Mouse (Mus musculus) c-Kit-negative CD71-positive TER-119-positive erythroid progenitor cells, embryonic 14.5 days (primary cell): ENCODE measurements around the gene Bysl.

Source experiments
- DNase-seq: peaks from one replicate; pipeline ENCODE4 v3.0.0-alpha.2; 2013; ENCODE audit warnings: low read depth, low spot score

Bysl gene

DNA sequence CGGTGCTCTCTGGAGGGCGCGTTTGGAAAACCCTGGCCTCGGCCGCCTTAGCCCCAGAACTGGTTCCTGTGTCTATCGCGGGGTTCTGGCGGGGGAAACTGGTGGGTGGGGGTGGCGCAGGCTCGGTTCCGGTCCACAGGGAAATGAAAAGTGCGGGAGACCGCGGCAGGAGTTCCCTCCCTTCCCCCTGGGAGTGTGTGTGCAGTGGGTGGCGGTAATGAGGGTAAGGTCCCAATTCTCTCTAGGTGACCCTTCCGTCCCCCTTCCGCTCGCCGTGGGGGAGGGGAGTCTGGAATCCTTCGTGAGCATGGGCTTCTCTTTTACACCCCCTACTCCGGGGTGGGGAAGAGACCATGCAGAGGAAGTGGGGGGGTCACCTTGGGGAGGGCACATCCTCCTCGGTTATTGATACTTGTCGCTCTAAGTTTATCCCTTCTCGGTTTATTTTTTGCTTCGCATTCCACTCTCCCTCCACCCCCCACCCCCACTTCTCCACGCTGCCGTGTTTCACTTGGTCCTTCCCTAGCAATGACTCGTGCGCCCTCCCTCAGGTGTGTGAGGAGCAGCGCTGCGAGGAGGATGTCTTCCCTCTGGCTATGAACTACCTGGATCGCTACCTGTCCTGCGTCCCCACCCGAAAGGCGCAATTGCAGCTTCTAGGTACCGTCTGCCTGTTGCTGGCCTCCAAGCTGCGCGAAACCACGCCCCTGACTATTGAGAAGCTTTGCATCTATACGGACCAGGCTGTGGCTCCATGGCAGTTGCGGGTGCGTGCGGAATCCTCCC is 16.9 kb downstream of the Bysl start:
- no peak for DNase-seq

DNA sequence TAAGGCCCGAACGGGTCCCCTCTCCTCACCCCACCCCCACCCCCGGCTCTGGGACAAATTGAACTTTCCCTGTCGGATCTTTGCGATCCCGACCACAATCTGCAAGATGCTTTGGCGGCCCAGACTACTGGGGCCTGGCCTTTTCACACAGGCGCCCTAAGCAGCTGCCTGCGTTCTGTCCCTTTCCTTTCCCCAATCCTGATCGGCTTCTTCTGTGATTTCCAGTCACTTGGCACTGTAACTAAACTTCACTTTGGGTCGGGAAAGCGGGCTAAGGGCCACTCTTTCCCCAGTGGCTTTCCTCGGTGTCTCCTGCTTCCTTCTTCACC is 17.5 kb downstream of the Bysl start:
- DNase-seq: no peak

DNA sequence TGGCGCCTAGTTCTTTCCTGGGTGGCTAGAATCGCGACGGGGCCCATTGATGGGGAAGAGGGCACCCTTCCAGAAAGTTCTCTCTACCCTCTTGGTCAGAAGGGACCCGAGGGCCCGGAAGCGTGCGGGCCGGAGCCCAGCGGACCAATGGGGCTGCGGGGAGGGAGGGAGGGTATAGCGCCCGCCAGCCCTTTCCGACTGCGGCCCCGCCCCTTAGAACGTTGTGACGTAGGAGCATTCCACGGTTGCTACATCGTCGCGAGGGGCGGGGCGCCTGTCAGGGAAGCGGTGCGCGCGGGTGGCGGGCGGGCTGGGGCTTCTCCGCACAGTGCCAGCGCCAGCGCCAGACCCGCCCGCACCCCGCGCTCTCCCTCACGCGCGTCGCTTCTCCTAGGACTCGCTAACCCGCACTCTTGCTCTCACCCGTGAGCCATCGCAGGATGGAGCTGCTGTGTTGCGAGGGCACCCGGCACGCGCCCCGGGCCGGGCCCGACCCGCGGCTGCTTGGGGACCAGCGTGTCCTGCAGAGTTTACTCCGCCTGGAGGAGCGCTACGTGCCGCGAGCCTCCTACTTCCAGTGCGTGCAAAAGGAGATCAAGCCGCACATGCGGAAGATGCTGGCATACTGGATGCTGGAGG is 18.0 kb downstream of the Bysl start:
- DNase-seq: peak; percentile 95

DNA sequence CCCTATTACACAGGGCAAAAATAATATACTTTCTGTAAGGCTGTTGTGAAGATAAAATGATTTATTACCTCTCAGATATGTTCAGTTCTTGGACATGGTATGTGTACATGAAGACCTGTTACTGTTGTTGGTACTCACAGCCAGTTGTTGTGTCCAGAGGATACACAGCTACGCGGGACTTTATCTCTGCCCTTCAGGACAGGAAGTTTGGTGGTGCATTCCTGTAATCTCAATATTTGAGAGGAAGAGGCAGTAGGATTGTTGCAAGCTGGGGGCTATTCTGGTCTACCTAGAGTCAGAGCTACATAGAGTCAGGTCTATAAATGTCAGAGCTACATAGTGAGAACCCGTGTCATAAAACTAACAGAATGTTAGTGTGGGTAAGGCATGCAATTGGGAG is 20.2 kb downstream of the Bysl start:
- no peak for DNase-seq

DNA sequence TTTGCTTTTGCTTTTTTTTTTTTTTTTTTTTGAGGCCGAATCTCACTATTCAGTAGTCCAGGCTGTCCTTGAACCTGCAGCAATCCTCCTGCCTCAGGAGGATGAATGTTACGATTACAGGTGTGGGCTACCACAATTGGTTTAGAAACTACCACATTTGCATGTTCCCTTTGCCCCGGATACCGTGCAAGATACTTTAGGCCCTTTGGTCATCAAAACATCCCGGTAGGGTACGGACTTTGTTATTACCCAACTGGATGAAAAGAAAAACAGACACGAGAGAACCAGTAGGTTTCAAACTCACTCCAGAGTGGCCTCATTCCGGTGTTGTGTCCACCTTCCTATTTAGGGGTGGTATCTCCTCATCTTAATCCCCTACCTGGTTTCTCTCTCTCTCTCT is 22.8 kb downstream of the Bysl start:
- DNase-seq: no peak

DNA sequence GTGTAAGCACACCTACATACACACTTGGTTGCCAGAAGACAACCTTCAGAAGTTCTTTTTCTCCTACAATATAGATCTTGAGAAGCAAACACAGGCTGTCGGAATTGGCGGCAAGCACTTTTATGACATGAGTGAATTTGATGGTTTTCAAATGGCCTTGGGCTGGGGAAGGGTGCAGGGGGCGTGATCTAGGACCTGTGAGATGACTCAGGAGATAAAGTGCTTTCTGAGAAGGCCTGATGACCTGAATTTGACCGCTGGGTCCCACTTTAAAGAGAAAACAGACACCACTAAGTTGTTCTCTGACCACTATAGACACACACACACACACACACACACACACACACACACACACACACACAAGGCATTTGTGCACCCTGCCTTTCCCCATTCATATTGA is 30.3 kb downstream of the Bysl start:
- no peak for DNase-seq

DNA sequence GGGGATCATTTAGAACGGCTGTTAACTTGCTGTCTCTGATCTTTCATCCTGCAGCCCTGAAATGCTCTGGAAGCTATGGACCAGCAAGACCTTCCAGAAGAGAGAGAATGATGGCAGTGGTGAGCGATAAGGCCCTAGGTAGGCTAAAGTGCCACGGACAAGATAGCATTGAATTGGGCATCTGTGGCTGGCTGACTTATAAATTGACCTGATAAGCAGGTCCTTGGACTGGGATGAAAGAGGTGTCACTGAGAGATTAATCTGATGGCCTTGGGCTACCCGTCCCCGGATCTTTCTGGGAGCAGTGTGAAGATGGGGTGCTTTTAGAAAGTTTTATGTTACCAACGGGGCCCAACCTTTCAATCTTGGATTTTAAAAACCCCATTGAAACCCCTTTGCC is 32.6 kb downstream of the Bysl start:
- no peak for DNase-seq

DNA sequence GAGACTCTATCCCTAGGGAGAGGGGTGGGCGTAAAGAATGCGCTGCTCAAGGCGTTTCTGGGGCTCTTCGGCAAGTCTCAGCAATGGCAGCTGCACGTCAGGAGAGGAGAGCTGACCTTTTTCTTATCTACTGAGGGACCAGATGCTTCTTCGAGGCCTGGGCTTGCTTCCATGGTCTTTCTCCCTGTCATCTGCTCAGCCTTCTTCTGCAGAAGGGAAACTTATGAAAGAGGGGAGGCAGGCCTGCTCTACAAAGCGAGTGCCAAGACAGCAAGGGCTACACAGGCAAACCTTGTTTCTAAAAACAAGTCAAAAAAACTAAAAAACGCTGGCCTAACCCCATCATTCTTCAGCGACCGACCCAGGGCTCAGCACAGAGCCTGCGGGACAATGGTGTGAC is 36.5 kb downstream of the Bysl start:
- DNase-seq: no peak

DNA sequence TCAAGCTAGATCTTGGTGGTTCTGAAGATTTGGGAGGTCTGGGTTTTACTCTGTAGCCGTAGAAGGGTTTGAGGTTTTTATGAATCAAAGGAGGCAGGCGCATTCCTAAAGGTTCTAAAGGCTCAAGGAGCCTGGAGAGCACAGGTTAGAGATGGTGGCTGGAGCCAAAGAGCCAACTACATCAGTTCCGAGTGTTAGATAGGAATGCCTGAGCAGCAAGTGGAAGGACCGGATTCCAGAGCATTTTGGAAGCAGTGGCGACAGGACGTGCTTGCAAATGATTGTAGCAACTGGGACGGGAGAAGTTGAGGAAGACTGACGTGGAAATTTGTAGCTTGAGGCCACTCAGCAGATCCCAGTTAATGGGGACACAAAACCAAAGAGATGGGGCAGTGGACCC is 37.3 kb downstream of the Bysl start:
- no peak for DNase-seq

DNA sequence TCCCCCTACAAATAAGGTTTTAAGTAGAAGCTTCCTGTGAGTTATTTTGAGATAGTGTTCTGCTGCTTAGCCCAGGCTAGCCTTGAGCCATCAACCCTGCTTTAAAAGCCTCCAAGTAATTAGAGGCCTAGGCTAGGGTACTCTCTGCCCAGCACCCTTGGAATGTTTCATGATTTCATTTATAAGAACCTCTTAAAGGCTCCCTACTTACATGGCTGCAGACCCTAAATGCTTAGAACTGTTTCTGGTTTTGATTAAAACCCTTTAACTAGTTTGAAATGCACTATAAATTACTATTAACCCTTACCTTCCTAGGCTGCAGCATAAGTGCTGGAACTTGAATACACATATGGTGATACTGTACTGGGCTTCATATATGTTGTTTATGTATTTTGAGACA is 38.9 kb downstream of the Bysl start:
- DNase-seq: no peak

DNA sequence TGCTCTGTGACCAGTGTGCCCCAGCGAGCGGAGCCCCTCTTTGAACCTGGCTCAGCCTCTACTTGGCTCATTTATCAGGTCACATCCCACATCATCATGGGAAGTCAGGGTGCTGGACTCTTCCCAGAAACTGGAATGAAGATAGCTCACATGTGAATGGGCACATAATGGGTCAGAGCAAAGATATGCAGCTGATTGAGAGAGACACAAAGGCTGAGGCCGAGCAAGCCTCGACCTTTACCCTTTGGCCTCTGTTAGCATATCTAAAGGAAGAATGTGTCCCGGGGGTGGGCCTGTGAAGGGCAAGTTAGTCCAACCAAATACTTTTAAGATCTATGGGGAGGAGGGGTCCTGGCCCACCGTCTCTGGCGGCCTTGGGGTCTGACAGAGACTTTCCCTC is 39.7 kb downstream of the Bysl start:
- no peak for DNase-seq

DNA sequence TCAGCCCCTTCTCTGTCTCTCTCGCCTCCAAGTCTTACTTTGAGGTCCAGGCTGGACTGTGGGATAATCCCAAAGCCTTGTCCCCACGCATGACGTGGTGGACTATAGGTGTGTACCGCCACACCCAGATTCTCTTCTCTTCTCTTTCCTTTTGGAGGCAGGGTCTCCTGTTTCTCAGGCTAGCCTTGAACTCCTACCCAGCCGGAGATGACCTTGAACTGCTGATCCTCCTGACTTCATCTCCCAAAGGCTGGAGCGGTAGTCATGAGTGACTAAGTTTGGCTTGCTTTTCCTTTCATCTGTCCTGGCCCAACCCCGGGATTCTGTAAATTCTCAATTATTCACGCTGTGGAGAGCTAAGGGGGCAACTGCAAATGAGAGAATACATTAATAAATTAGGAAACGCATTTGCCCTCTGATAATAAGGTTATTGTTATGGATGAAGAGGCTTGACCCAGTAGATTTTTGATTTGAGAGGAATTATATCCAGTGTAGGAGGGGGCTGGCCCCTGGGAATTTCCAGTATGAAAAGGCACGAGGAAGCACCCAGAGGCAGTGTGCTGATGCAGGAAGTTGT is 42.3 kb downstream of the Bysl start:
- no peak for DNase-seq

DNA sequence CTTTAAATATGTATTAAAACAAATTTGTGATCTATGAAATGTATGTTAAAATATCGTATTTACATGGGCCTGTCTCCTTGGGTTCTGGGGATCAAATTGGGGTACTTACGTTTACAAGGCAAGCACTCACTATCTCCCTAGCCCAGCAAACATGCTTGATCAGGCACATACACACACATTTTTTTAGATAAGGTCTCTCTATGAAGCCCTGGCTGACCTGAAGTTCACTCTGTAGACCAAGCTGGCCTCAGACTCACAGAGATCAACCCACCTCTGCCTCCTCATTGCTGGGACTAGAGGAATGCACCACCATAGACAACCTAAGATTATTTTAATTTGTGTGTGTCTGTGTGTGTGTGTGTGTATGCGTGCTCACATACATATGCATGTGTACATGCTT is 42.9 kb downstream of the Bysl start:
- peak; percentile 57 for DNase-seq

DNA sequence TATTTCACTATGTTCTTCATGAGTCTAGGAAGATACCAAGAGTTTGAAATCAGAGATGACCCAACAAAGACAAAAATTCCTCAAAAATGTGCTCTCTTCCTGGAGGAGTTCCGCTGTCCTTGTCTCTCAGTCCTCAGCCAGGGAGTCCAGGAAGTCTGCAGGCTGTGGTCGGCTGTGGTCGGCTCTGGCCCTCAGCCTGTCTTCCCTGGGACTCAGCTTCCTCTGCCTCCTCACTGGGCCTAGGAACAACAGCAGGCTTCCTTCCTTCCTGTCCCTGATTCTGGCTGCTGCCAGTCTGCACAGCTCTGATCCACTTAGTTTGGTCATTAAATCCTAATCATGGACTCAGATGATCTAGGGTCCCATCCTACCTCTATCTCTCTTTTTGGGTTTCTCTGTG is 44.0 kb downstream of the Bysl start:
- DNase-seq: no peak

DNA sequence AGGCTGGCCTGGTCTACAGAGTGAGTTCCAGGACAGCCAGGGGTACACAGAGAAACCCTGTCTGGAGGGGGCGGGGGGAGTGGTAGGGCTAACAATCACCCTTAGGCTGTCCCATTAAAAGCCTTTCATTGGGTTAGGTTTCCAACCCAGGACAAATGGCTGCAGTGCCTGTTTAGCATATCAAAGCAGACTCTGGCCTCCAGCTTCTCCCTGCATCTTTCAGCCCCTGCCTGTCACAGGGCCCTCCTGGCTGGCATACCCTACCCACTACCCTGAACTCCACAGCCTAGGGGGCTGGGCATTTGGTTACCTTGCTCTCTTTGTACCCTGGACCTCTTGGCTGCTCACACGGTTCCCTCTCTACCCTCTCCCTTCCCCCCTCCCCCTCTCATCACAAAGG is 45.2 kb downstream of the Bysl start:
- no peak for DNase-seq

DNA sequence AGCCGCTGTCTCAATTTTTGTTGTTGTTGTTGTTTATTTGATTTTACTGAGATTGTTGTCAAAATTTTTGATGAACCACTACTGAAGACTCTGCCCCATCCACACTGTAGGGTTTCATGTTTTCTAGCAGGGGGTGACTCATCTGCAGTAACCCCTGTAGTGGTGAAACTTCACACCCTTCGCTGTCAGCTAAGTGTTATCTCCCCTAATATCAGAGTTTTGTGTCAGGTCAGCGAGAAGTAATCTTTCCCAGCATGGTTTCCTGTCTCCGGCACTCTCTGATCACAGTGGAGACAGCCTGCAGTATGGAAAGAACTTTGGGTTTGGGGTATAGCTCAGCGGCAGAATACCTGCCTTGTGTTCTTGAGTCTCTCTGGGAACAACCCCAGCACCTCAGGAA is 46.7 kb downstream of the Bysl start:
- DNase-seq: no peak

DNA sequence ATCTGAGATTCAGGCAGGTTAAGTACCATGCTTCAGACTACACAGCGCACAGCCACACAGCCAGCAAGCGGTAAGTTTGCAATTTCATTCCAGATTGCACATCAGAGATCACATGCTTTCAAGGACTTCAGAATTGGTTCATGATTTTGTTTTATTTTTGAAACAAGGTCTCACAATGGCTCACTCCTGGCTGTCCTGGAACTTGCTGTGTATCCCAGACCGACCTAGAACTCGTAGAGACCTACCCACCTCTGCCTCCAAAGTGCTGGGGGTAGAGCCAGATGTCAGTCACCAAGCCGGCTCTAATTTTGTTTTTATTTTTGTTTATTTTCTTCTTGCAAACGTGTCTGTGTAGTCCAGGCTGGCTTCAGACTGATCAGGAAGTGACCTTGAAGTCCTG is 48.4 kb downstream of the Bysl start:
- DNase-seq: no peak

DNA sequence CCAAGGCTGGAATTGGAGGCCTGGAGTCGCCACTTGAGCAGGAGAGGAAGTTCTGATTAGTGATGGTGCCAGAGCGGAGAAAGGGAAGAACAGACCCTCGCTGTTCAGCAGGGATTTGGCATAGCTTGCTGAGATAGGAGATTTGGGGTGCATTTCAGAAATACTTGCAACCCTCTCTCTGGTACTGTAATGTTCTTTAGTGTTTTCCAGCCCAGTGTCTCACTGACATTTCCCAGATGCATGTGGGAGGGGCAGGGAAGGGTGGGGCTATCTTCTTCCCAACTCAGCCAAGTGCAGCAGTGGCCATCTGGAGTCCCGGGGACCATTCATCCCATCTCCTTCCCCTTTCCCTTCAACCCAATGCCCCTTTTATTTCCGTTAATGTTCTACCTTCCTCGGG is 51.6 kb downstream of the Bysl start:
- no peak for DNase-seq

DNA sequence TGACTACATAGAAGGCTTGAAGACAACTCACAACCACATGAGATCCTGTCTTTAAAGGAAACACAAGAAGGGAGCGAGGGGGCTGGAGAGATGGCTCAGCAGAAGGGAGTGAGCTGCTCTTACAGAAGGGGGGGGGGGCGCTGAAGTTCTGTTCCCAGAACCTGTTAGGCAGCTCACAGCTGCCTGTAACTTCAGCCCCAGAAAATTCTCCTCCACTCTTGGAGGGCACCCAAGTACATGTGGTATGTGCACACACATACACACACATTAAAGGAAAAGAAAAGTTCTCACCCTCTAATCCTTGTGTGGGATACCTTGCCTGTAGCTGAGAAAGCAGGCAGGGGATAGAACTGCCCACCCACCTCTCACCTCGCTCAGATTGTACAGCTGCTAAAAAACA is 54.1 kb downstream of the Bysl start:
- DNase-seq: no peak

DNA sequence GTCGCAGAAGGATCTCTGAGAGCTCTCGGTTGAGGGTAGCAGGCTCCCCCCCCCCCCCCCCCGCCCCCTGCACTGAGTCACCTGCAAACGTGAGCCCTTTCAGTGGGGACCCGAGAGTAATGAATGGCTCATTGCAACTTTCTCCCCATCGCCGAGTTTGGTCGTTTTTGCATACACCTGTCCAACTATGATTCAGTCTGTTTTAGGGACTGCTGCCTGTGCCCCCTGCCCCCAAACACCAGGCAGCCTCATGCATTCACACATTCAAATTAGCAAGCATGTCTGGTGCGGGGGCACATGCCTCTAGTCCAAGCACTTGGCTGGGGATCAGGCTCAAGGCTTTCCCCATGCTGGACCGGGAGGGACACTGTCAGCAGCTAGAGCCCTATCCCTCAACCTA is 56.7 kb downstream of the Bysl start:
- DNase-seq: no peak

DNA sequence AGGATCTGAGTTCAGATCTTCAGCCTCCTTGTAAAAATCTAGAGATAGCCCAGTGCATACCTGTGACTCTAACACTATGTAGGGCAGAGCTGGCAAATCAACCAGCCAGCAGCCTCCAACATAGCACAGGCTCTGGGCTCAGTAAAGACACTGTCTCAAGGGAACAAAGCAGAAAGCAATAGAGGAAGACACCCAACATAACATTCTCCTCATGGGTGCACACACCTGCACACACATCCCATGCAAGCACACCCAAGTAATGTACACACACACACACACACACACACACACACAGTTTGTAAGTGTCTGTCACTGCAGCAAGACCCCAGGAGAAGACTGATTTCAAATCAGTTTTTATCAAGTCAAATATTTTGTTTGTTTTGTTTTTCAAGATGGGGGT is 58.3 kb downstream of the Bysl start:
- DNase-seq: no peak

DNA sequence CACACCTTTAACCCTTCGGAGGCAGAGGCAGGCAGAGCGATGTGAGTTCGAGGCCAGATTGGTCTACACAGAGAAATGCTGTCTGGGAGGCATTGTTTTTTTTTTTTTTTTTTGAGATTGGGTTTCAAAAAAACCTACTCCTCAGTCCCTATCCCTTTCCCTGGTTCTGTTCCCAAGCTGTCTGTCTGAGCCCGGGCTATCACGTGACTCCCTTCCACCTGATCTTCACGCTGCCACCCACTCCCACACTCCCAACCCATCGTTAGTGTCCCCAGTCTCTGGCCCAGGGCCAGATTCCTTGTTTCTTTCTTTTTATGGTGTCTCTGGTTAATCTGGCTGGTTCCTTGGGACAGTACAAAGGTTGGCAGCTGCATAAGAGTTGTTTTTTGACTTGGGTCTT is 60.2 kb downstream of the Bysl start:
- DNase-seq: no peak
